In genomic region chr3:63616127-63616526, GRCm38 (mm10) we compare ENCODE assay signal across 14 mouse cellular contexts.
A peak's percentile ranks its signal among the peaks of the same experiment; 100 is the strongest.
DNase-seq lines count a peak whose midpoint lies in the region; ATAC-seq and TF ChIP-seq lines count a peak whose summit lies in the region.
"Had no signal": no experiment of that assay in that cellular context is flagged by ENCODE, and none has a peak within 500 bp of the region (broad histone marks: within the 10 kb centered on the region; RNA-seq: fewer than 3 reads in every experiment).

No protein-coding gene starts in this region.

- H3K27ac ChIP-seq in kidney, embryonic 16.5 days (ENCODE audit: low read length) = no peak overlapping the region
- H3K27ac ChIP-seq in forebrain, embryonic 14.5 days (ENCODE audit: low read depth, low read length) = peak overlapping the region; percentile 30; the same call in 1 of the 2 replicates
- no peak overlapping the region for H3K27ac ChIP-seq in neural tube, embryonic 15.5 days (replicated peaks)
- H3K27ac ChIP-seq in left cerebral cortex, adult 2 months = no peak overlapping the region
- H3K27ac ChIP-seq: layer of hippocampus, adult 2 months; limb, embryonic 12.5 days had no signal

- no peaks in the 10 kb centered on the region for H3K36me3 ChIP-seq in kidney, embryonic 16.5 days (ENCODE audit: insufficient read depth, low read length)
- H3K36me3 ChIP-seq in forebrain, embryonic 14.5 days (ENCODE audit: control insufficient read depth, insufficient read depth, low read length) = no peaks in the 10 kb centered on the region
- no peaks in the 10 kb centered on the region for H3K36me3 ChIP-seq in neural tube, embryonic 15.5 days
- H3K36me3 ChIP-seq: limb, embryonic 12.5 days had no signal

- intact Hi-C loops in left cerebral cortex, adult 2 months (cut with DNase I) = no loop called here

- no peak overlapping the region for H3K4me3 ChIP-seq in kidney, embryonic 16.5 days (ENCODE audit: low read length)
- no peak overlapping the region for H3K4me3 ChIP-seq in forebrain, embryonic 14.5 days (ENCODE audit: low read depth, low read length)
- no peak overlapping the region for H3K4me3 ChIP-seq in neural tube, embryonic 15.5 days (replicated peaks)
- no peak overlapping the region for H3K4me3 ChIP-seq in left cerebral cortex, adult 2 months
- H3K4me3 ChIP-seq: layer of hippocampus, adult 2 months; limb, embryonic 12.5 days had no signal

- H3K4me2 ChIP-seq in kidney, embryonic 16.5 days (replicated peaks; ENCODE audit: low read depth, low read length) = no peak overlapping the region
- no peak overlapping the region for H3K4me2 ChIP-seq in forebrain, embryonic 14.5 days (ENCODE audit: low read length)
- H3K4me2 ChIP-seq in neural tube, embryonic 15.5 days = no peak overlapping the region
- H3K4me2 ChIP-seq: limb, embryonic 12.5 days had no signal

- peak; percentile 8 for DNase-seq in kidney, postnatal 10 days
- peak; percentile 68 for DNase-seq in forebrain, embryonic 14.5 days (ENCODE audit: low spot score)
- peak; percentile 39 for DNase-seq in mesoderm, embryonic 11.5 days (ENCODE audit: low read depth, low spot score)
- DNase-seq in spleen, postnatal 36 days (ENCODE audit: low spot score in 2 of 2) = no peak
- no peak for DNase-seq in left cerebral cortex, adult 2 months (ENCODE audit: extremely low spot score in 1 of 2, low spot score in 2 of 2)
- DNase-seq: gastrocnemius, postnatal 25 days; kidney, adult 11 months; liver, postnatal 0 days; thymus, adult 2 months had no signal

- H3K4me1 ChIP-seq in kidney, embryonic 16.5 days (ENCODE audit: insufficient read depth, low read length) = peaks cover 8% of the 10 kb centered on the region; the same call in 1 of the 2 replicates
- peaks cover 3% of the 10 kb centered on the region; the same call in 1 of the 2 replicates for H3K4me1 ChIP-seq in forebrain, embryonic 14.5 days (ENCODE audit: control insufficient read depth, insufficient read depth, low read length)
- peaks cover 4% of the 10 kb centered on the region for H3K4me1 ChIP-seq in neural tube, embryonic 15.5 days
- H3K4me1 ChIP-seq: limb, embryonic 12.5 days had no signal

- H3K27me3 ChIP-seq in kidney, embryonic 16.5 days (ENCODE audit: insufficient read depth, low read length) = no peaks in the 10 kb centered on the region
- H3K27me3 ChIP-seq in forebrain, embryonic 14.5 days (replicated peaks; ENCODE audit: control insufficient read depth, insufficient read depth, low read length) = no peaks in the 10 kb centered on the region
- H3K27me3 ChIP-seq in neural tube, embryonic 15.5 days (replicated peaks) = no peaks in the 10 kb centered on the region
- H3K27me3 ChIP-seq: limb, embryonic 12.5 days had no signal

- H3K9ac ChIP-seq in kidney, embryonic 16.5 days (replicated peaks; ENCODE audit: low read length) = no peak overlapping the region
- no peak overlapping the region for H3K9ac ChIP-seq in forebrain, embryonic 14.5 days (ENCODE audit: low read length)
- no peak overlapping the region for H3K9ac ChIP-seq in neural tube, embryonic 15.5 days (replicated peaks)
- H3K9ac ChIP-seq: limb, embryonic 12.5 days; liver, postnatal 0 days had no signal

- 0 out of 2 replicates have a peak, but pooled peaks cover 11% of the 10 kb centered on the region for H3K9me3 ChIP-seq in kidney, embryonic 16.5 days (ENCODE audit: low read length)
- no peaks in the 10 kb centered on the region for H3K9me3 ChIP-seq in forebrain, embryonic 14.5 days (replicated peaks; ENCODE audit: control insufficient read depth, low read length)
- H3K9me3 ChIP-seq in neural tube, embryonic 15.5 days (replicated peaks) = no peaks in the 10 kb centered on the region

- 36% methylated on average over 5 of the region's 5 CpGs for WGBS in kidney, embryonic 16.5 days
- 31% methylated on average over 5 of the region's 5 CpGs for whole genome bisulfite sequencing in forebrain, embryonic 14.5 days
- 20% methylated on average over 5 of the region's 5 CpGs for WGBS in neural tube, embryonic 15.5 days

- TF ChIP-seq CTCF in left cerebral cortex, adult 2 months (IDR thresholded peaks at IDR 0.05) = no peak

- ATAC-seq in kidney, embryonic 16.5 days (ENCODE audit: low FRiP score, low TSS enrichment) = no peak
- peak; percentile 89 for ATAC-seq in forebrain, embryonic 14.5 days
- peak; percentile 65 for ATAC-seq in neural tube, embryonic 15.5 days (ENCODE audit: low FRiP score)
- ATAC-seq in activated CD4-positive, CD25-positive, alpha-beta regulatory T cell, adult 4 months = no peak
- ATAC-seq: liver, postnatal 0 days had no signal

Comparison
In these comparisons a context has a peak if more than half of its experiments do, and no peak if none do; other contexts are left out.
1. DNase-seq: peak in kidney, postnatal 10 days (single experiment), forebrain, embryonic 14.5 days (single experiment) and mesoderm, embryonic 11.5 days (single experiment); none in spleen, postnatal 36 days (0 of 2) and left cerebral cortex, adult 2 months (0 of 2).
2. ATAC-seq: peak in forebrain, embryonic 14.5 days (single experiment) and neural tube, embryonic 15.5 days (single experiment); none in kidney, embryonic 16.5 days (single experiment) and activated CD4-positive, CD25-positive, alpha-beta regulatory T cell, adult 4 months (single experiment).